Mouse (Mus musculus): ENCODE data around the gene Ankrd33b.

DNA sequence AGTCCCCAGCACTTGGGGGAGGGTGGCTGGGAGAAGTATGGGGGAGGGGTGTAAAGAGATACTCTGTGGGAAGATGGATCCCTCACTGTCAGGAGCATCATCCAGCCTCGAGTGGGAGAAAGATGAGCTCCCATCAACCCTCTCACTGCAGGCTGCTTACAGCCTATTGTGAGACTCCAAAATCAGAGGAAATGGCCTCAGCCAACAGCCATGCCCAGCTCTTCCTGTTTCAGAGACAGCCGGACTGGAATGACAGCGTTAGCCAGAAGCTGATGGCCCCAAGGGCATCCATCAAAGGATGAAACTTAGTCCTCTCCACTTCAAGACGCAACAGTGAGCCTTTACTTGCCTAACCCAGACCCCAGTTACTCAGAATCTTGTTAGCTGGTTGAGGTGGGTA lies 47.7 kb upstream of the Ankrd33b start:
- TF ChIP-seq CTCF (IDR thresholded peaks at IDR 0.05; ENCODE audit: extremely low read depth, insufficient read depth, low read length): no peak
- no peak for TF ChIP-seq POLR2A (IDR thresholded peaks at IDR 0.05; ENCODE audit: extremely low read depth, insufficient read depth, low read length)
